Mouse (Mus musculus) neural tube, embryonic 11.5 days (tissue): ENCODE measurements around the gene Abca15. TPM values are rescaled to one million over a fixed set of nuclear protein-coding genes. Genes with fewer than 3 reads are reported as not detected.

ENCODE experiments used
- ATAC-seq: fragments of 200-750 bp; cut with Nextera tagmentation; 2 replicates; pipeline ENCODE4 v1.8.0; 2017; ENCODE audit warnings: moderate number of reproducible peaks, mild to moderate bottlenecking, moderate TSS enrichment, moderate library complexity; ENCODE audit not compliant: insufficient read depth, low FRiP score, low TSS enrichment
- DNase-seq: peaks from one replicate; pipeline ENCODE4 v3.0.0-alpha.2; 2015; ENCODE audit warnings: low spot score
- H3K27ac ChIP-seq: fragments of 300-500 bp; sonication (generic); 2 replicates; pipeline ENCODE4 v1.5.1; 2014; ENCODE audit warnings: low read depth, mild to moderate bottlenecking, low read length
- H3K27me3 ChIP-seq: fragments of 300-500 bp; sonication (generic); 2 replicates; pipeline ENCODE4 v1.6.1; 2014; ENCODE audit warnings: mild to moderate bottlenecking, low read length, mixed read lengths; ENCODE audit not compliant: control insufficient read depth, insufficient read depth
- H3K36me3 ChIP-seq: fragments of 300-500 bp; sonication (generic); 2 replicates; pipeline ENCODE4 v1.6.1; 2014; ENCODE audit warnings: mild to moderate bottlenecking, low read length, moderate library complexity, mixed read lengths; ENCODE audit not compliant: control insufficient read depth, insufficient read depth
- H3K4me1 ChIP-seq: fragments of 300-500 bp; sonication (generic); 2 replicates; pipeline ENCODE4 v1.6.1; 2014; ENCODE audit warnings: low read length, mixed read lengths; ENCODE audit not compliant: control insufficient read depth, insufficient read depth
- H3K4me2 ChIP-seq: fragments of 300-500 bp; sonication (generic); 2 replicates; pipeline ENCODE4 v1.6.1; 2014; ENCODE audit warnings: low read depth, mild to moderate bottlenecking, moderate library complexity
- H3K4me3 ChIP-seq: fragments of 300-500 bp; sonication (generic); 2 replicates; pipeline ENCODE4 v1.5.1; 2014; ENCODE audit warnings: low read depth, low read length
- H3K9ac ChIP-seq: fragments of 300-500 bp; sonication (generic); 2 replicates; pipeline ENCODE4 v1.6.1; 2014; ENCODE audit warnings: mild to moderate bottlenecking, low read length
- H3K9me3 ChIP-seq: fragments of 300-500 bp; sonication (generic); 2 replicates; pipeline ENCODE4 v1.6.1; 2016; ENCODE audit warnings: low read length; ENCODE audit not compliant: control insufficient read depth
- WGBS: fragments of 180-500 bp; shearing (Covaris S2); extraction: QIAGEN DNeasy Blood & Tissue Kit; methylation state at CpG from one replicate; pipeline ENCODE4 v1.1.7; 2014; 5-methylcytosine and 5-hydroxymethylcytosine counted together
- polyA plus RNA-seq: library from polyadenylated mRNA; unstranded; fragments of >200 nt; fragmentation: Nextera tagmentation; extraction: Ambion mirVana; gene quantifications from 2 replicates; pipeline ENCODE4 v1.2.1, GENCODE M21; 2014

Gene Abca15
- polyA plus RNA-seq, 1 experiment from 2014 or later = not detected

GRCm38 (mm10) chr7:120412391-120412790 is 83.9 kb downstream of the Abca15 start:
- H3K9ac ChIP-seq = no peak overlapping the region
- no peak for ATAC-seq
- H3K27ac ChIP-seq = no peak overlapping the region
- no peaks in the 10 kb centered on the region for H3K9me3 ChIP-seq
- no peaks in the 10 kb centered on the region for H3K4me1 ChIP-seq
- H3K27me3 ChIP-seq = no peaks in the 10 kb centered on the region
- H3K4me3 ChIP-seq = no peak overlapping the region
- no peaks in the 10 kb centered on the region for H3K36me3 ChIP-seq
- H3K4me2 ChIP-seq = no peak overlapping the region
- no peak for DNase-seq
- 96% methylated on average over 1 of the region's 1 CpGs for WGBS

GRCm38 (mm10) chr7:120426625-120427024 is 98.2 kb downstream of the Abca15 start:
- H3K27me3 ChIP-seq = no peaks in the 10 kb centered on the region
- DNase-seq (peak; percentile 24), ATAC-seq (no peak)
- H3K4me3 ChIP-seq = no peak overlapping the region
- no peak overlapping the region for H3K27ac ChIP-seq
- no peak overlapping the region for H3K4me2 ChIP-seq
- H3K36me3 ChIP-seq = no peaks in the 10 kb centered on the region
- 26% methylated on average over 3 of the region's 3 CpGs for WGBS
- H3K9me3 ChIP-seq = no peaks in the 10 kb centered on the region
- no peaks in the 10 kb centered on the region for H3K4me1 ChIP-seq
- H3K9ac ChIP-seq = no peak overlapping the region

- no peaks in the 10 kb centered on the region for H3K36me3 ChIP-seq
- H3K4me3 ChIP-seq = no peak overlapping the region
- no peak overlapping the region for H3K4me2 ChIP-seq
- no peaks in the 10 kb centered on the region for H3K4me1 ChIP-seq
- no peaks in the 10 kb centered on the region for H3K27me3 ChIP-seq
- no peak overlapping the region for H3K9ac ChIP-seq
- DNase-seq = no peak
- no peak for ATAC-seq
- H3K27ac ChIP-seq = no peak overlapping the region
- no peaks in the 10 kb centered on the region for H3K9me3 ChIP-seq
Observed at GRCm38 (mm10) chr7:120431464-120431863, 103.0 kb downstream of the Abca15 start.

Other genes starting within 250 kb of the Abca15 start
- 0.18 TPM in 1 of 2 replicates, not detected in the other for gene Dnah3, start 233.4 kb upstream of the Abca15 start, polyA plus RNA-seq
- 16.6 and 20.5 TPM in 2 replicates for gene Tmem159, start 226.3 kb upstream of the Abca15 start, polyA plus RNA-seq
- gene Zp2, start 183.4 kb upstream of the Abca15 start, polyA plus RNA-seq = not detected in 2 replicates
- not detected in 2 replicates for gene Anks4b, start 154.8 kb upstream of the Abca15 start, polyA plus RNA-seq
- gene Crym, start 126.6 kb upstream of the Abca15 start, polyA plus RNA-seq = 7.5 and 8.8 TPM in 2 replicates
- gene Abca14, start 124.7 kb upstream of the Abca15 start, polyA plus RNA-seq = not detected in 2 replicates
- not detected in 2 replicates for gene Abca16, start 81.0 kb downstream of the Abca15 start, polyA plus RNA-seq